Mouse (Mus musculus) heart, embryonic 16.5 days (tissue): ENCODE results near the gene Snx18. TPM values are rescaled to one million over a fixed set of nuclear protein-coding genes. Genes with fewer than 3 reads are reported as not detected.
A peak's percentile ranks its signal among the peaks of the same experiment; 100 is the strongest.

Source experiments
- ATAC-seq: fragments of 200-750 bp; cut with Nextera tagmentation; replicated peaks from 2 replicates; pipeline ENCODE4 v1.8.0; 2017; ENCODE audit warnings: moderate number of reproducible peaks; ENCODE audit not compliant: insufficient read depth, low FRiP score; ENCODE audit errors: extremely low read depth
- H3K27ac ChIP-seq: fragments of 300-500 bp; sonication (generic); 2 replicates; pipeline ENCODE4 v1.5.1; 2014; ENCODE audit warnings: mild to moderate bottlenecking, low read length, control low read depth, moderate library complexity
- H3K27me3 ChIP-seq: fragments of 300-500 bp; sonication (generic); 2 replicates; pipeline ENCODE4 v1.6.1; 2014; ENCODE audit warnings: low read length, mixed read lengths; ENCODE audit not compliant: control insufficient read depth, insufficient read depth
- H3K36me3 ChIP-seq: fragments of 300-500 bp; sonication (generic); 2 replicates; pipeline ENCODE4 v1.6.1; 2014; ENCODE audit not compliant: control insufficient read depth, insufficient read depth
- H3K4me1 ChIP-seq: fragments of 300-500 bp; sonication (generic); 2 replicates; pipeline ENCODE4 v1.6.1; 2014; ENCODE audit warnings: low read length, mixed read lengths; ENCODE audit not compliant: control insufficient read depth, insufficient read depth
- H3K4me2 ChIP-seq: fragments of 300-500 bp; sonication (generic); 2 replicates; pipeline ENCODE4 v1.6.1; 2014; ENCODE audit warnings: low read depth, mild to moderate bottlenecking, control low read depth, low read length
- H3K4me3 ChIP-seq: fragments of 300-500 bp; sonication (generic); 2 replicates; pipeline ENCODE4 v1.5.1; 2014; ENCODE audit warnings: mild to moderate bottlenecking, control low read depth, low read length
- H3K9ac ChIP-seq: fragments of 300-500 bp; sonication (generic); 2 replicates; pipeline ENCODE4 v1.6.1; 2014; ENCODE audit warnings: low read length, control low read depth
- H3K9me3 ChIP-seq: fragments of 300-500 bp; sonication (generic); replicated peaks from 2 replicates; pipeline ENCODE4 v1.6.1; 2016; ENCODE audit warnings: low read length; ENCODE audit not compliant: control insufficient read depth
- WGBS: fragments of 180-500 bp; shearing (Covaris S2); extraction: QIAGEN DNeasy Blood & Tissue Kit; methylation state at CpG from one replicate; pipeline ENCODE4 v1.1.7; 2014; 5-methylcytosine and 5-hydroxymethylcytosine counted together
- polyA plus RNA-seq: library from polyadenylated mRNA; unstranded; fragments of >200 nt; fragmentation: Nextera tagmentation; extraction: Ambion mirVana; gene quantifications from 2 replicates; pipeline ENCODE4 v1.2.1, GENCODE M21; 2015

Gene Snx18
- polyA plus RNA-seq, 1 experiment from 2014 or later = 10.7 TPM

GRCm38 (mm10) chr13:113619003-113619402 lies 639 bp upstream of the Snx18 start:
- Histone ChIP-seq H3K4me1 (peaks cover 22% of the 10 kb centered on the region), H3K4me2 (no peak overlapping the region), H3K27me3 (no peaks in the 10 kb centered on the region), H3K9me3 (no peaks in the 10 kb centered on the region), H3K9ac (no peak overlapping the region), H3K27ac (no peak overlapping the region), H3K4me3 (no peak overlapping the region), H3K36me3 (no peaks in the 10 kb centered on the region)
- WGBS = 48% methylated on average over 9 of the region's 9 CpGs
- no peak for ATAC-seq

- Histone ChIP-seq H3K36me3 (no peaks in the 10 kb centered on the region), H3K4me1 (peaks cover 38% of the 10 kb centered on the region), H3K4me3 (peak overlapping the region; percentile 88), H3K4me2 (peak overlapping the region; percentile 84), H3K27ac (peak overlapping the region; percentile 95), H3K9ac (peak overlapping the region; percentile 97), H3K27me3 (no peaks in the 10 kb centered on the region), H3K9me3 (no peaks in the 10 kb centered on the region)
- 7% methylated on average over 45 of the region's 49 CpGs for WGBS
- no peak for ATAC-seq
These were observed 950 bp downstream of the Snx18 start for GRCm38 (mm10) chr13:113617338-113617890.

DNA sequence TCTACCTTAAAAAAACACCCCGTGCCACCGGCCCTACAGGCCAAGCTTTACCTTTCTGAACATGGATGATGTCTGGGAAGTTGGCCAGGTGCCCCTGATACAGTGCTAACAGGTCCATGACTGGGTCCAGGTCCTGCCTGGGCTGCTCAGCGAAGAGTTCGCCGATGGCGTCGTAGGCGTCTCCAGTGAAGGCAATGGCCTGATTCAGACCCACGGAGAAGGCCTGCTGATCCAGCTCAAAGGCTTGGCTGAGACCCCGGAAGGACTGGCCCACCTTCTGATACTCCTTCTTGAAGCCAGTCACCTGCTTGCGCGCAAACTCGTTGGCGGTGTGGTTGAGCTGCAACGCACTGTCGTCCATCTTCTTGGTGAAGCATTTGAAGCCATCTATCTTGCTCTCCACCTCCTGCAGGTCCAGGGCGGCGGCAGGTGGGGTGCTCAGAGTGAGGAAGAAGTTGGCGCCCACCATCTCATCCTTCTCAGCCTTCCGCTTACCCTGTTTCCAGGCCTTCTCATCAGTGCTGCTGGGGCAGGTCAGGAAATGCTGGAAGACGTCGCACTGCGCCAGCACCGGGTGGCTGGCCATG lies 1.5 kb downstream of the Snx18 start:
- Histone ChIP-seq H3K9ac (peak overlapping the region; percentile 97), H3K27ac (peak overlapping the region; percentile 81), H3K4me2 (peak overlapping the region; percentile 84), H3K36me3 (no peaks in the 10 kb centered on the region), H3K9me3 (no peaks in the 10 kb centered on the region), H3K27me3 (no peaks in the 10 kb centered on the region), H3K4me1 (peaks cover 44% of the 10 kb centered on the region), H3K4me3 (peak overlapping the region; percentile 88)
- 43% methylated on average over 24 of the region's 24 CpGs for WGBS
- ATAC-seq = no peak

- no peaks in the 10 kb centered on the region for H3K36me3 ChIP-seq
- peaks cover 51% of the 10 kb centered on the region for H3K4me1 ChIP-seq
- H3K4me3 ChIP-seq = peak overlapping the region; percentile 88
- no peaks in the 10 kb centered on the region for H3K9me3 ChIP-seq
- H3K27ac ChIP-seq = peak overlapping the region; percentile 81
- H3K9ac ChIP-seq = peak overlapping the region; percentile 97
- WGBS = 7% methylated on average over 8 of the region's 8 CpGs
- no peaks in the 10 kb centered on the region for H3K27me3 ChIP-seq
- no peak for ATAC-seq
- peak overlapping the region; percentile 84 for H3K4me2 ChIP-seq
These were observed 2.2 kb downstream of the Snx18 start for GRCm38 (mm10) chr13:113615971-113616671.

- Histone ChIP-seq H3K9ac (peak overlapping the region; percentile 97), H3K36me3 (no peaks in the 10 kb centered on the region), H3K4me3 (peak overlapping the region; percentile 88), H3K27me3 (no peaks in the 10 kb centered on the region), H3K4me1 (peaks cover 57% of the 10 kb centered on the region), H3K4me2 (peak overlapping the region; percentile 84), H3K9me3 (no peaks in the 10 kb centered on the region), H3K27ac (peak overlapping the region; percentile 81)
- no peak for ATAC-seq
- 2% methylated on average over 10 of the region's 10 CpGs for WGBS
These were observed 2.8 kb downstream of the Snx18 start for GRCm38 (mm10) chr13:113615546-113615941.

GRCm38 (mm10) chr13:113614635-113615545 lies 3.5 kb downstream of the Snx18 start:
- Histone ChIP-seq H3K27ac (peak overlapping the region; percentile 81), H3K27me3 (no peaks in the 10 kb centered on the region), H3K4me1 (peaks cover 59% of the 10 kb centered on the region), H3K4me3 (peak overlapping the region; percentile 88), H3K9me3 (no peaks in the 10 kb centered on the region), H3K36me3 (no peaks in the 10 kb centered on the region), H3K4me2 (peak overlapping the region; percentile 84), H3K9ac (peak overlapping the region; percentile 97)
- 6% methylated on average over 24 of the region's 24 CpGs for WGBS
- ATAC-seq = peak; percentile 50

DNA sequence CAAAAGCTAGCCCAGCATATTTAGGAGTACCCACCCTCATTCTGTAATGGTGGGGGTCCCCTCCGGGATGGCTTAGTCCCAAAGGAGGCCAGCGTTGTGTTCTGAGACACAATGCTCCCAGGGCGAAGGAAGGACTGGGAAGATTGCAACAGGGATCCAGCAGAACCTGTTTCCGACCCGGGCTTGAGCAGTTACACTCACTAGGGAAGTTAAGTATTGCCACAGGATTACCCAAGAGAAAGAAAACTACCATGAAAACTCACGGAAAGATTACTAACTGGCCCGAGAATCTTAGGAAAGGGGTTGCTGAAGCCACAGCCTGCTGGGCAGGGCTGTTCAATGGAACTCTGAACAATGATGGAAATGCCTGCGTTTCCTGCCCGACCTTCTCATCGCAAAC lies 4.5 kb downstream of the Snx18 start:
- peaks cover 59% of the 10 kb centered on the region for H3K4me1 ChIP-seq
- peak overlapping the region; percentile 84 for H3K4me2 ChIP-seq
- H3K4me3 ChIP-seq = peak overlapping the region; percentile 88
- no peaks in the 10 kb centered on the region for H3K27me3 ChIP-seq
- no peak for ATAC-seq
- WGBS = 44% methylated on average over 10 of the region's 10 CpGs
- H3K9me3 ChIP-seq = no peaks in the 10 kb centered on the region
- peak overlapping the region; percentile 54; the same call in 1 of the 2 replicates for H3K27ac ChIP-seq
- no peaks in the 10 kb centered on the region for H3K36me3 ChIP-seq
- H3K9ac ChIP-seq = peak overlapping the region; percentile 62

DNA sequence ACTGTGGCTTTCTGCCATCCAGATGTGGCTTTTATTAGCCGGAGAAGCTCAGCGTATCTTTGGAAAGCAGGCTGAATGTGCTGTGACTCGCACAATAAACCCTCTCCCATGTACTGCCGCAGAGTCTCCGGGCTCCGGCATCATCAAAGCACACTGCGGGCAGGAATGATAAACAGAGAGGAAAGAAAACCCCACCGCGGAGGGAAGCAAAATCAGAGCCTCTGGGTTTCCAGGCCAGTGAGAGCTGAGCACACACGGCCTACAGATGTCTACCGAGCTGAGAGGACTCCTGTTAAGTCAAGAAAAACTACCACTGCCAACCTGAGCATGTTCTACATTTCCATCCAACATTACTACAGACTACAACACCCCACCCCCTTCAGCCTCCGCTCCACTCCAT lies 5.0 kb downstream of the Snx18 start:
- Histone ChIP-seq H3K4me1 (peaks cover 61% of the 10 kb centered on the region), H3K27me3 (no peaks in the 10 kb centered on the region), H3K9me3 (no peaks in the 10 kb centered on the region), H3K36me3 (no peaks in the 10 kb centered on the region), H3K27ac (peak overlapping the region; percentile 65), H3K9ac (peak overlapping the region; percentile 62; the same call in 1 of the 2 replicates), H3K4me2 (peak overlapping the region; percentile 84), H3K4me3 (peak overlapping the region; percentile 88)
- ATAC-seq = no peak
- 18% methylated on average over 12 of the region's 12 CpGs for WGBS
